Mouse (Mus musculus) hindbrain, embryonic 11.5 days (tissue): ENCODE data around the gene Acss2. TPM values are rescaled to one million over a fixed set of nuclear protein-coding genes. Genes with fewer than 3 reads are reported as not detected.
"Not testable (repeated sequence)": the region's sequence is repeated elsewhere in the genome, so short reads cannot be mapped to it uniquely, and the experiment has no call there.

Experiments
- ATAC-seq: fragments of 200-750 bp; cut with Nextera tagmentation; 2 replicates; pipeline ENCODE4 v1.8.0; 2017; ENCODE audit warnings: mild to moderate bottlenecking, moderate TSS enrichment, moderate library complexity; ENCODE audit not compliant: low FRiP score
- DNase-seq: peaks from one replicate; pipeline ENCODE4 v3.0.0-alpha.2; 2015; ENCODE audit warnings: low spot score
- H3K27ac ChIP-seq: fragments of 300-500 bp; sonication (generic); 2 replicates; pipeline ENCODE4 v1.5.1; 2014; ENCODE audit warnings: mild to moderate bottlenecking, low read depth, low read length
- H3K27me3 ChIP-seq: fragments of 300-500 bp; sonication (generic); 2 replicates; pipeline ENCODE4 v1.6.1; 2014; ENCODE audit warnings: mild to moderate bottlenecking, low read length, moderate library complexity, mixed read lengths; ENCODE audit not compliant: control insufficient read depth, insufficient read depth
- H3K36me3 ChIP-seq: fragments of 300-500 bp; sonication (generic); 2 replicates; pipeline ENCODE4 v1.6.1; 2014; ENCODE audit warnings: mild to moderate bottlenecking, low read length, moderate library complexity, mixed read lengths; ENCODE audit not compliant: control insufficient read depth, insufficient read depth
- H3K4me1 ChIP-seq: fragments of 300-500 bp; sonication (generic); replicated peaks from 2 replicates; pipeline ENCODE4 v1.6.1; 2014; ENCODE audit warnings: low read length, mixed read lengths; ENCODE audit not compliant: control insufficient read depth, insufficient read depth
- H3K4me2 ChIP-seq: fragments of 300-500 bp; sonication (generic); replicated peaks from 2 replicates; pipeline ENCODE4 v1.6.1; 2014; ENCODE audit warnings: mild to moderate bottlenecking, low read depth, low read length
- H3K4me3 ChIP-seq: fragments of 300-500 bp; sonication (generic); 2 replicates; pipeline ENCODE4 v1.5.1; 2014; ENCODE audit warnings: low read depth, low read length
- H3K9ac ChIP-seq: fragments of 300-500 bp; sonication (generic); 2 replicates; pipeline ENCODE4 v1.6.1; 2014; ENCODE audit warnings: low read depth, low read length
- H3K9me3 ChIP-seq: fragments of 300-500 bp; sonication (generic); 2 replicates; pipeline ENCODE4 v1.6.1; 2016; ENCODE audit warnings: low read length; ENCODE audit not compliant: control insufficient read depth
- WGBS: fragments of 180-500 bp; shearing (Covaris S2); extraction: QIAGEN DNeasy Blood & Tissue Kit; methylation state at CpG from one replicate; pipeline ENCODE4 v1.1.7; 2014; 5-methylcytosine and 5-hydroxymethylcytosine counted together
- polyA plus RNA-seq: library from polyadenylated mRNA; unstranded; fragments of >200 nt; fragmentation: Nextera tagmentation; extraction: Ambion mirVana; gene quantifications from 2 replicates; pipeline ENCODE4 v1.2.1, GENCODE M21; 2014

Gene Acss2
- polyA plus RNA-seq, 1 experiment from 2014 or later, result 24.1 TPM

- ATAC-seq (no peak), DNase-seq (no peak)
- 79% methylated on average over 5 of the region's 5 CpGs for WGBS
- no peak overlapping the region for H3K4me3 ChIP-seq
- no peak overlapping the region for H3K4me2 ChIP-seq
- H3K9ac ChIP-seq, result no peak overlapping the region
- H3K27me3 ChIP-seq, result no peaks in the 10 kb centered on the region
- no peaks in the 10 kb centered on the region for H3K9me3 ChIP-seq
- no peak overlapping the region for H3K27ac ChIP-seq
- no peaks in the 10 kb centered on the region for H3K4me1 ChIP-seq
- H3K36me3 ChIP-seq, result no peaks in the 10 kb centered on the region
Measured at GRCm38 (mm10) chr2:155527367-155527766, 9.6 kb downstream of the Acss2 start.

DNA sequence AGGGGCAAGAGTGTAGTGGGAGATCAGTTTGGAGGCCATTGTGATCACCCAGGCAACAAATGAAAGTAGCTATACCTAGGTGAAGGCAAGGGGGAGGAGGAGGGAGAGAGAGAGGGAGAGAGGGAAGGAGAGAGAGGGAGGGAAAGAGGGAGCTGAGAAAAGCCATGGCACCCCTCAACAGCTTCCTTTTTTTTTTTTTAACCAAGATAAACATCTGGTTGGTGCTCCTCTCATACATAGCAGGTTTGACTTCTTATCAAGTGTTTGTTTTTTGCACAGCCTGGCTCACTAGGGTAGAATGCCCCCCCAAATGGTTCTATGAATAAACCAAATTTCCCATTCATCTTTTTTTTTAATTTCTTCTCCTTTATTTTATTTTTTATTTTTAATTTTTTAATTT lies 18.5 kb downstream of the Acss2 start:
- Histone ChIP-seq H3K4me3 (no peak overlapping the region), H3K9me3 (no peaks in the 10 kb centered on the region), H3K4me2 (no peak overlapping the region), H3K36me3 (no peaks in the 10 kb centered on the region), H3K4me1 (no peaks in the 10 kb centered on the region), H3K27me3 (no peaks in the 10 kb centered on the region), H3K27ac (no peak overlapping the region), H3K9ac (no peak overlapping the region)
- DNase-seq, result no peak
- ATAC-seq, result no peak

DNA sequence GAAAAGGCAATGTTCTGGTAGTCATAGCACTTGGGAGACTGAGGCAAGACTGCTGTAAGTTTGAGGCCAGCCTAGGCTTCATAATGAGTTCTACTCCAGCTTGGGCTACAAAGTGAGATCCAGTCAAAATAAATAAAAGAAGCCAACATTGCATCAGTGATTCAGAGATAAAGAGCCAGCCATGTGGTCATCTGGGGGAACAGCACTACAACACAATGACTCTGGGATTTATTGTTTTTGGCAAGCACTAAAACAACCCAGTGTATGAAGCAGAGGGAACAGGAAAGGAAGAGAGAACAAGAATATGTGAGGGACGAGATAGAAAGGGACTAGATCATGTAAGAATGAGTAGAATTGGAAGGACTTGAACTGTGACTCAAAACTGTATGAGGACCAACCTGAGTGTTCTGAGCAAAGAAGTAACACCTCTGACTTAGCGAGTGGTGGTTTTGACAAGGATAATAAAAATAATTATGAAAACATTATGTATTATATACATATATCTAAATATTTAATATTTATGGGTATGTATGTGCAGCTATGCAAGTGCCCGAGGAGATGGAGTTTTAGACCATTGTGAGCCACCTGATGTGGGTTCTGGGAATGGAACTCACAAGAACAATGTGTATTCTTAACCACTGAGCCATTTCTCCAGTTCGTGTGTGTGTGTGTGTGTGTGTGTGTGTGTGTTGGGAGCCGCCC lies 20.2 kb downstream of the Acss2 start:
- WGBS, result 82% methylated on average over 5 of the region's 5 CpGs
- Histone ChIP-seq H3K27ac (no peak overlapping the region), H3K4me1 (no peaks in the 10 kb centered on the region), H3K27me3 (no peaks in the 10 kb centered on the region), H3K9me3 (no peaks in the 10 kb centered on the region), H3K4me3 (no peak overlapping the region), H3K4me2 (no peak overlapping the region), H3K9ac (no peak overlapping the region), H3K36me3 (no peaks in the 10 kb centered on the region)
- no peak for DNase-seq
- no peak for ATAC-seq

- H3K9me3 ChIP-seq, H3K27ac ChIP-seq, DNase-seq, H3K9ac ChIP-seq, ATAC-seq, H3K36me3 ChIP-seq, H3K4me3 ChIP-seq, H3K4me2 ChIP-seq, H3K4me1 ChIP-seq, H3K27me3 ChIP-seq: not testable (repeated sequence)
- 77% methylated on average over 12 of the region's 19 CpGs for WGBS
Measured at GRCm38 (mm10) chr2:155538463-155539057, 20.8 kb downstream of the Acss2 start.

DNA sequence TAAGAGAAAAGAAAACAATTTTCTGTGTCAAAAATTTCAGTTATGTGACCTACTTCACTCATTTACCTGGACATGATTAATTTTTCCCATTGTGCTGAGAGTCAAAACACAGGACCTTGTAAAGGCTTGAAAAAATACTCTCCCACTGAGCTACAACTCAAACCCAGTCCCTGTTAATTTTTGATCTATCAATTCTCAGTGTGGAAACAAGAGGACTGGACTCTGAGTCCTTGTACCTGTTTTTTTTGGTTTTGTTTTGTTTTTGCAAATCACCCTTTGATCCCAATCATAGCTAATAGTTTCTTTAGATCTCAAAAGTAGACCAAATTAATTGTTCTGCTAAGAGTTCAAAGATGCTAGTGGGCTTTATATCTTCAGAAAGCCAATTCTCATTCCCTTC lies 21.9 kb downstream of the Acss2 start:
- no peaks in the 10 kb centered on the region for H3K36me3 ChIP-seq
- H3K27ac ChIP-seq, result no peak overlapping the region
- no peak overlapping the region for H3K9ac ChIP-seq
- no peak for DNase-seq
- H3K4me1 ChIP-seq, result no peaks in the 10 kb centered on the region
- H3K4me2 ChIP-seq, result no peak overlapping the region
- no peak overlapping the region for H3K4me3 ChIP-seq
- no peak for ATAC-seq
- no peaks in the 10 kb centered on the region for H3K27me3 ChIP-seq
- H3K9me3 ChIP-seq, result no peaks in the 10 kb centered on the region

DNA sequence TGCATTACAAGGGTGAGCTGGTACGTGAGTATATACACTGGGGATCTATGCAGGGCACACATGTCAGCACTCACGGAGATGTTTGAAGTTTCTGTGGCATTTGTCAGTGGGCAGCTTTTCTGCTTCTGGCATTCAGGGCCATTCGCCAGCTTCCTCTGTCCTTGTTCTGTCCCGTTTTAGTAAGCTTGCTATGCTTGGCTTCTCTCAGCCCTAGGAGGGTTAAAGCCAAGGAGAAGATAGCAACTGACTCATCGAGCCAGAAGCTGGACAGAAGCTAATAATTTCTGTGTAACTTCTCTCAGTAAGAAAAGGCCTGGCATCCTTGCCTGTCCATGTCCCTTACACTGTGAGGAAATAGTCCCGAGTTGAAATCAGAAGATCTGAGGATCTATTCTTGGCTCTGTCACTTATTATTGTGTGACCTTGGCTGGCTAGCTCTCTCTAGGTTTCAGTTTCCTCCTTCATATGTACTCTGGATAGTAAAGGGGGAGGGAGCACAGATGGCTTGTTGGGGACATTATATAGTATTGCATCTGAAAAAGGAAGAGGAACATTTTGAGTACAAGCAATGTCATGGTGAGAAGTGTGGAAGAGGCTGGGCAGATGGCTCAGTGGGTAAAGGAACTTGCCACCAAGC lies 23.2 kb downstream of the Acss2 start:
- Histone ChIP-seq H3K27me3 (no peaks in the 10 kb centered on the region), H3K36me3 (no peaks in the 10 kb centered on the region), H3K9me3 (no peaks in the 10 kb centered on the region), H3K4me3 (no peak overlapping the region), H3K4me1 (no peaks in the 10 kb centered on the region), H3K4me2 (no peak overlapping the region), H3K9ac (no peak overlapping the region), H3K27ac (no peak overlapping the region)
- no peak for DNase-seq
- no peak for ATAC-seq
- 77% methylated on average over 6 of the region's 6 CpGs for WGBS

DNA sequence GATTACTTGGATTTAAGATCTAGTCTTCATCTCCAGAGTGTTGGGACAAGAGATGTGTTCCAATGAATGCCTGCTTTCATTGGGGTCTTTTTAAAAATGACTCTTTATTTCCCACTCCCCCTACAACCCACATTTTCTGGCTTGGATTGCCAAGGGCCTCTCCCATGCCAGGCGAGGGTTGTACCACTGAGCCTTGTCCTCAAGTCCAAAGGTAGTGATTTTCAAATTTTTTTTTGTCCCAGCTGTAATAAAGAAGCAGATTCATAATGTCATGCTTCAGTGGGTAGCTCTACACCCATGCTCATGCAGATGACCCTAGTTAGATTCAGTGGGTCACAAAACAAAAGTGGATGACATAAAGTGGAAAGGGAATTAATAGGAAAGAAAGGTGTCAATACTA lies 29.2 kb downstream of the Acss2 start:
- H3K36me3 ChIP-seq, result no peaks in the 10 kb centered on the region
- no peak overlapping the region for H3K4me3 ChIP-seq
- H3K4me2 ChIP-seq, result no peak overlapping the region
- WGBS, result 90% methylated on average over 1 of the region's 1 CpGs
- no peaks in the 10 kb centered on the region for H3K27me3 ChIP-seq
- no peak overlapping the region for H3K9ac ChIP-seq
- no peaks in the 10 kb centered on the region for H3K9me3 ChIP-seq
- no peak overlapping the region for H3K27ac ChIP-seq
- DNase-seq (no peak), ATAC-seq (no peak)
- H3K4me1 ChIP-seq, result no peaks in the 10 kb centered on the region

DNA sequence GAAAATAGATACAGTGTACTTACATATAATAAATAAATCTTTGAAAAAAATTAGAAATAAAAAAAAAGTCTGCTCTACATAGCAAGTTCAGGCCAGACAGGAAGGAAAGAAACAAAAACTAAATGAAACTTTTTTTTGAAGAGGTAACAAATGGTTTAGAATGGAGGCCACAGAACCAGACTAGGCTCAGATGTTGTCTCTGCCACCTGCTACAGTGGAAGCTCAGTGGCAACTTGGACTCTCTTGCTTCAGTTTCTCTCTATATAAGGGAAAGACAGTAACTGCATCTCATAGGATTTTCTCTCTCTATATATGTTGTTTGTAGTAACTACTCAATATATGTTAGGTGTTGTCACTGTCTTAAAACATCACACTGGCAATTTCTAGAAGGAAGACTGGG lies 34.6 kb downstream of the Acss2 start:
- H3K27me3 ChIP-seq, result no peaks in the 10 kb centered on the region
- H3K4me1 ChIP-seq, result no peaks in the 10 kb centered on the region
- no peaks in the 10 kb centered on the region for H3K9me3 ChIP-seq
- H3K4me2 ChIP-seq, result no peak overlapping the region
- no peak overlapping the region for H3K27ac ChIP-seq
- ATAC-seq (no peak), DNase-seq (no peak)
- H3K9ac ChIP-seq, result no peak overlapping the region
- no peak overlapping the region for H3K4me3 ChIP-seq
- no peaks in the 10 kb centered on the region for H3K36me3 ChIP-seq

GRCm38 (mm10) chr2:155552949-155553354 lies 35.2 kb downstream of the Acss2 start:
- ATAC-seq, result no peak

More at GRCm38 (mm10) chr2:155552949-155553354, 35.2 kb downstream of the Acss2 start:
- Histone ChIP-seq H3K4me1 (no peaks in the 10 kb centered on the region), H3K4me2 (no peak overlapping the region), H3K9ac (no peak overlapping the region), H3K9me3 (no peaks in the 10 kb centered on the region), H3K27me3 (no peaks in the 10 kb centered on the region), H3K27ac (no peak overlapping the region), H3K36me3 (no peaks in the 10 kb centered on the region), H3K4me3 (no peak overlapping the region)
- no peak for DNase-seq
